Mouse (Mus musculus) c-Kit-positive CD71-negative TER-119-negative erythroid progenitor cells, embryonic 14.5 days (primary cell): ENCODE measurements around the gene Cabp7.
"Not testable (repeated sequence)": the region's sequence is repeated elsewhere in the genome, so short reads cannot be mapped to it uniquely, and the experiment has no call there.

Source experiments
- DNase-seq: peaks from one replicate; pipeline ENCODE4 v3.0.0-alpha.2; 2013; ENCODE audit warnings: low read depth

Gene Cabp7

GRCm38 (mm10) chr11:4747285-4747684 lies 707 bp upstream of the Cabp7 start:
- no peak for DNase-seq

- no peak for DNase-seq
Observed at GRCm38 (mm10) chr11:4745969-4746368, 609 bp downstream of the Cabp7 start.

GRCm38 (mm10) chr11:4744691-4745090 lies 1.9 kb downstream of the Cabp7 start:
- DNase-seq, result no peak

- DNase-seq, result no peak
Observed at GRCm38 (mm10) chr11:4740785-4741184, 5.8 kb downstream of the Cabp7 start.

GRCm38 (mm10) chr11:4738719-4739118 lies 7.9 kb downstream of the Cabp7 start:
- no peak for DNase-seq

- no peak for DNase-seq
Observed at GRCm38 (mm10) chr11:4737682-4738081, 8.9 kb downstream of the Cabp7 start.

- no peak for DNase-seq
Observed at GRCm38 (mm10) chr11:4736355-4736754, 10.2 kb downstream of the Cabp7 start.

GRCm38 (mm10) chr11:4734179-4734578 lies 12.4 kb downstream of the Cabp7 start:
- DNase-seq, result no peak

GRCm38 (mm10) chr11:4731781-4732180 lies 14.8 kb downstream of the Cabp7 start:
- DNase-seq, result no peak

GRCm38 (mm10) chr11:4730913-4731312 lies 15.7 kb downstream of the Cabp7 start:
- no peak for DNase-seq

- DNase-seq, result no peak
Observed at GRCm38 (mm10) chr11:4730096-4730495, 16.5 kb downstream of the Cabp7 start.

- DNase-seq, result peak; percentile 22
Observed at GRCm38 (mm10) chr11:4729603-4730002, 17.0 kb downstream of the Cabp7 start.

- no peak for DNase-seq
Observed at GRCm38 (mm10) chr11:4721728-4722127, 24.9 kb downstream of the Cabp7 start.

- DNase-seq, result no peak
Observed at GRCm38 (mm10) chr11:4720900-4721580, 25.5 kb downstream of the Cabp7 start.

GRCm38 (mm10) chr11:4720393-4720792 lies 26.2 kb downstream of the Cabp7 start:
- DNase-seq, result no peak

- no peak for DNase-seq
Observed at GRCm38 (mm10) chr11:4719961-4720360, 26.6 kb downstream of the Cabp7 start.

GRCm38 (mm10) chr11:4718548-4718947 lies 28.0 kb downstream of the Cabp7 start:
- DNase-seq, result no peak

GRCm38 (mm10) chr11:4716530-4717236 lies 29.9 kb downstream of the Cabp7 start:
- no peak for DNase-seq

- DNase-seq, result no peak
Observed at GRCm38 (mm10) chr11:4715596-4715995, 31.0 kb downstream of the Cabp7 start.

GRCm38 (mm10) chr11:4714727-4715126 lies 31.9 kb downstream of the Cabp7 start:
- no peak for DNase-seq

- no peak for DNase-seq
Observed at GRCm38 (mm10) chr11:4712822-4713221, 33.8 kb downstream of the Cabp7 start.

- not testable (repeated sequence) for DNase-seq
Observed at GRCm38 (mm10) chr11:4710188-4710587, 36.4 kb downstream of the Cabp7 start.

GRCm38 (mm10) chr11:4705178-4705577 lies 41.4 kb downstream of the Cabp7 start:
- no peak for DNase-seq
